Mouse (Mus musculus) B cell, adult 62 days (primary cell): Measurements from ENCODE around the gene Gm10964. TPM values are rescaled to one million over a fixed set of nuclear protein-coding genes. Genes with fewer than 3 reads are reported as not detected.

Source experiments
- total RNA-seq: library from RNA; stranded (reverse); gene quantifications from 4 replicates; pipeline ENCODE4 v1.2.4, GENCODE M21; 2023

The Gm10964 gene
- total RNA-seq: not detected in 4 replicates

GRCm38 (mm10) chr3:103739329-103739728 lies at the start of gene Gm10964:
Gene Gm10964, plus strand, starts transcription at chr3:103739366.

GRCm38 (mm10) chr3:103737778-103738571 lies 1.2 kb upstream of the Gm10964 start, which contains the start of gene Olfml3:
Gene Olfml3, minus strand, starts transcription at chr3:103738001.

GRCm38 (mm10) chr3:103791230-103792110 lies 52.3 kb downstream of the Gm10964 start, which contains the start of gene Hipk1:
Gene Hipk1, minus strand, starts transcription at chr3:103791563.

Other genes starting within 250 kb of the Gm10964 start
- gene Syt6, start 164.1 kb upstream of the Gm10964 start, total RNA-seq: not detected in 4 replicates
- gene Atg4a-ps, start 93.3 kb upstream of the Gm10964 start, total RNA-seq: 0.29 TPM in 1 of 4 replicates, not detected in the others
- 1.2 to 1.7 TPM (median 1.5 TPM) in 4 replicates for gene Olfml3, start 1.4 kb upstream of the Gm10964 start, total RNA-seq
- 200 to 222 TPM (median 217 TPM) in 4 replicates for gene Hipk1, start 52.2 kb downstream of the Gm10964 start, total RNA-seq
- gene Dclre1b, start 70.1 kb downstream of the Gm10964 start, total RNA-seq: 15.8 to 19.9 TPM (median 18.3 TPM) in 4 replicates
- 21.6 to 28.1 TPM (median 26.1 TPM) in 4 replicates for gene Ap4b1, start 70.2 kb downstream of the Gm10964 start, total RNA-seq
- 0.81 to 2.1 TPM (median 1.4 TPM) in 4 replicates for gene Gm43064, start 70.2 kb downstream of the Gm10964 start, total RNA-seq
- gene Bcl2l15, start 93.2 kb downstream of the Gm10964 start, total RNA-seq: 0.75 to 0.78 TPM in 2 of 4 replicates, not detected in the others
- gene Ptpn22, start 120.4 kb downstream of the Gm10964 start, total RNA-seq: 72.0 to 84.2 TPM (median 75.4 TPM) in 4 replicates
- gene Rsbn1, start 174.8 kb downstream of the Gm10964 start, total RNA-seq: 46.0 to 51.4 TPM (median 48.4 TPM) in 4 replicates
- 21.0 to 23.7 TPM (median 21.7 TPM) in 4 replicates for gene Phtf1, start 228.7 kb downstream of the Gm10964 start, total RNA-seq